Mouse (Mus musculus): ENCODE measurements at regions not wholly inside any gene's neighbourhood (a gene's known extent, or its start where the extent isn't known, plus 50 kb on each side); places are given as distances from the start of the nearest gene placed in this dataset.

DNA sequence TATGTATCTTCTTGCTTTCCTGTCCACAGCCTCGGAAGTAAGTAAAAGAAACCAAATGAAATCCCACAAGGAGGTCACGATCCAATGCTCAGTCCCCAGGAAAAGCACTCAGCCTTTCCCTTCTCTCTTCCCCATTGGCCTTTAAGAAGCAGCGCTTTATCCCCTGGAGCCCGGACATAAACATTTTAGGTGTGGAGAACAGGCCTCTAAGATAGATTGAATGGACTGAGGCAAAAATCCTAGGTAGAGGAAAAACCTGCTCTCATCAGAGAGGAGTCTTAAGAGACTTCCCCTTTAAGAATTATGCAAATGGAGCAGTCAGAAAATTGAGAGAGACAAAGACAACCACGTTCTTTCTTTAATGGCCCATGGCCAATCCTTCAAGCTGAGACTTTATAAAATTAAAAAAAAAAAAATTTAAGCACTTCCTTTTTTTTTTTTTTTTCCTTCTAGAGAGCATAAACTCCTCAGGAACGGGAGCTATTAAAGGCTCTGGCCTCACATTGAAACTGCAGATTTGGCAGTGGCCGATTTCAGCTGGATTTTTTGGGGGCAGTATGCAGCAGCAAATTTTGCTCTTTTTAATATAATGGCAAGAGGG is 1020.5 kb downstream of the 9330182O14Rik start:
- ChIA-PET POLR2A (interaction anchor here in 2 of 4 experiments (0.7 kb wide), 2 partner anchors 13 to 19 kb away, joined by 3 read pairs; no protein-coding TSS in a partner anchor), CTCF (interaction anchor here in 2 of 4 experiments (0.7 kb wide), 3 partner anchors 9 to 846 kb away, joined by 3 to 4 read pairs (median 3); no protein-coding TSS in a partner anchor)

DNA sequence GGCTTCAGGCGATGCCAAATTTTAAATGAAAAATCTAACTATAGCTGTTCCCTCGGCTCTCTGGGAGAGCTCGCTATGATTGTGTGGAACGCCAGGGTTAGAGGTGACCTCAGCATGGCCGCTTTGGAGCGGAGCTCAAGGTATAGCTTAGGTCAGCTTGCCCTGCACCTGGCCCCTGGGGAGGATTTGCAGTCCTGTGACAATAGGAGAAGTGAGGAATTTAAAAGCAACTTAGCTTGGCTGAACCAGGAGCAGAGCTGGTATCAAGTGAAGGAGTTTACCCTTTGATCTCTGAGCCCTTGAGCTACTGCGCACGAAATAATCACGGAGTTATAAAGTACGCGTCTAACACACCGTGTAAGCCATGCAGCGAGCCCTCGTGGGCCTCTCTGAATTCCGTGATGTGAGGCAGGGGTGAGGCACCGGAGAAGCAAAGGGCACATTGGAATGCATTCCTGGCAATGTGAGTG is 1021.0 kb downstream of the 9330182O14Rik start:
- CTCF ChIA-PET = interaction anchor here in 3 of 4 experiments (0.7 to 0.9 kb wide), 4 partner anchors 8 to 297 kb away, joined by 3 to 4 read pairs (median 3); no protein-coding TSS in a partner anchor
- POLR2A ChIA-PET = interaction anchor here in 2 of 4 experiments (0.7 kb wide), 2 partner anchors 14 to 18 kb away, joined by 3 read pairs; no protein-coding TSS in a partner anchor

DNA sequence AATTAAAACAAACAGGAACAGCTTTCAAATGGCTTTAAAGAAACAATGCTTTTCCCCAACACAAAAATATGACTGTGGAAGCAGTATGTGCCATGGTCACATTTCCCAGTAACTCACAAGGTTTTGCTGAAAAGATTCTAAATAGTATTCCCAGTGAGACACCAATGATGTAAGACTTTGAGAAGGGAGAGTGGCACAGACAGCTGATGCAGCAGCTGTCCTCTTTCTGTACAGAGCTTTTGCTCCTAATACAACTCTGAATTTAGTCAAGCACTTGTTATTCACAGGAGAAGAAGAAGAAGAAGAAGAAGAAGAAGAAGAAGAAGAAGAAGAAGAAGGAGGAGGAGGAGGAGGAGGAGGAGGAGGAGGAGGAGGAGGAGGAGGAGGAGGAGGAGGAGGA is 1023.6 kb downstream of the 9330182O14Rik start:
- POLR2A ChIA-PET = no interaction called here
- CTCF ChIA-PET = no interaction called here

DNA sequence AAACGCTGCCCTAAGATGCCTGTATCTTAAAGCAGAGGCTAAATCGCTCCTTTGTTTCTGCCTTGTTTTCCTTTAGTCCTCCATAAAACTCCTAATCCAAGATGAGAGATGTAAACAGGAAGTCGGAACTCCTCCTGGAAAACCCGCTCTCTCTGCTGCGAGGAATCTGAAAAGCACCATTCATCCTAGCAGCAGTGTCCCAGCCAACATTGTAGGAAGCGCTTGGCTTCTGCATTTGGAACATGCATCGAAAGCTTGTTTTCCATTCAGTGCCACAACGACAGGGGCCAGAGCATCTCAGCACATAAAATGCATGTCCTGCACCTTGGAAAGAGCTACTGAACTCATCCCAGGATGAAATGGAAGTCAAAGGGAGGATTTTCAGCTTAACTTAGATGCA is 1028.1 kb downstream of the 9330182O14Rik start:
- CTCF ChIA-PET = interaction anchor here in 1 of 4 experiments (1.0 kb wide), 1 partner anchor 29 kb away, joined by 3 read pairs; no protein-coding TSS in a partner anchor
- POLR2A ChIA-PET = interaction anchor here in 2 of 4 experiments (0.5 to 1.6 kb wide), 3 partner anchors 289 to 993 kb away, joined by 3 to 4 read pairs (median 4); no protein-coding TSS in a partner anchor

DNA sequence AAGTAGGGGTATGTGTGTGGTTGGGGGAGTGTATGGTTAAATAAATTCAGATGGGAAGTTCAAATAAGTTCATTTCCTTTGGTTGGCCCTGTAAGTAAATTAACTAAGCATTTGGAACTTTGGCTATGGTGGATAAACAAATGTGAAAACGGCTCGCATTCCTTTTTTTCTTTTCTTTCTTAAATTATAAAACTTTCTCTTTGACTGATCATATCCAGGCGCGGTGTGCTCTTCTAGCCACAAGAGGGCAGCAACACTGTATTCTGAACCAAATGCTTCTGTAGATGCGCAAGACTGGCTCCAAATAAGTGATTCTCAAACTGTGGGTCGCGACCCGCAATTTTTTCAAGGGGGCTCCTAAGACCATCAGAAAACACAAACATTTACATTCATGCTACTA is 1028.6 kb downstream of the 9330182O14Rik start:
- ChIA-PET POLR2A (interaction anchor here in 2 of 4 experiments (0.5 to 1.6 kb wide), 3 partner anchors 289 to 993 kb away, joined by 3 to 4 read pairs (median 4); no protein-coding TSS in a partner anchor), CTCF (interaction anchor here in 2 of 4 experiments (0.6 to 1.1 kb wide), 4 partner anchors 29 to 761 kb away, joined by 3 to 4 read pairs (median 4); no protein-coding TSS in a partner anchor)

DNA sequence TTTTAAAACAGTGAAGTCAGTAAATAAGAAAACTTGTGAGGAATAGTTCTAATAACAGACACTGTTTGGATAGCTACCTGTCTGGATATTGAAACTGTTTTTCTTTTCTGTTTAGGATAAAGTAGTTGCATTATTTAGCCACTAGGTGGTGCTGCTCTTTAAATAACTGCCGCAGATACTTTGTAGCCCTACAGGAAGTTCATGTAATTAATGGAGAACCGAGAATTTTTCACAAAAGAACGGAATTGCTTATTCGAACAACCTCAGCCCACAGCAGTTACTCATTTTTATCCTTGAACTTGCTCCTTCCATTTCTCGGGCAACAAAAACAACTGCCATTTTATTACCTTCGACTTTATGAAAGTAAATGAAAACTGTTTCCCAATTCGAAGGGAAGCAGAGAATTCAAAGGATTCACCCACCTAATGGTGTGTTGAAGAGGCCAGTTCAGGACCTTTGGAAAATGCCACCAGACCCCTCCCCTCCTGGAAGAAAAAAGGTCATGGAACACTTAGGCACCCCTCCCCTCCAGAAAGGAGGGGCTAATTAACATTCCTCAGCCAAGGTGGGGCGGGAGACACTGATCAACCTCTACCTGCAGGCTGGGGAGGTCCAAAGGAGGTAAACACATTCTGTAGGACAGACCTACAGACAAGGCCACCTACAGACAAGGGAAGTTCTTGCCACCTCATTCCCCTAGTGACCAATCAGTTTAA is 1029.6 kb downstream of the 9330182O14Rik start:
- ChIA-PET POLR2A (interaction anchor here in 3 of 4 experiments (0.7 to 1.6 kb wide), 3 partner anchors 27 to 334 kb away, joined by 3 to 6 read pairs (median 3); no protein-coding TSS in a partner anchor), CTCF (interaction anchor here in 3 of 4 experiments (0.6 to 1.1 kb wide), 10 partner anchors 9 to 889 kb away, joined by 3 to 5 read pairs (median 3); no protein-coding TSS in a partner anchor)

DNA sequence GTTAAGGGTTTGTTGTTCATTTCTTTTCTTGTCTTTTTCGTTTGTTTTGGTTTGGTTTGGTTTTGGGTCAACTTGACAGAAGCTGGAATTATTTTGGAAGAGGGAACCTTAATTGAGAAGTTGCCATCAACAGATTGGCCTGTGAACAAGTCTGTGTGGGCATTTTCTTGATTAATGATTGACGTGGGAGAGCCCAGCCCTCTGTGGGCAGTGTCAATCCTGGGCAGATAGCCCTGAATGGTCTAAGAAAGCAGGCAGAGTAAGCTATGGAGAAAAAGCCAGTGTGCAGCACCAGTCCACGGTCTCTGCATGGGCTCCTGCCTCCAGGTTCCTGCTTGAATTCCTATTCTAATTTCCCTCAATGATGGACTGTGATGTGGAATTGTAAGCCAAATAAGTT is 1031.4 kb downstream of the 9330182O14Rik start:
- POLR2A ChIA-PET = interaction anchor here in 1 of 4 experiments (0.8 to 1.3 kb wide), 2 partner anchors 8 to 13 kb away, joined by 4 to 8 read pairs; no protein-coding TSS in a partner anchor
- CTCF ChIA-PET = interaction anchor here in 2 of 4 experiments (0.6 to 1.7 kb wide), 4 partner anchors 10 to 492 kb away, joined by 3 to 9 read pairs (median 4); no protein-coding TSS in a partner anchor

DNA sequence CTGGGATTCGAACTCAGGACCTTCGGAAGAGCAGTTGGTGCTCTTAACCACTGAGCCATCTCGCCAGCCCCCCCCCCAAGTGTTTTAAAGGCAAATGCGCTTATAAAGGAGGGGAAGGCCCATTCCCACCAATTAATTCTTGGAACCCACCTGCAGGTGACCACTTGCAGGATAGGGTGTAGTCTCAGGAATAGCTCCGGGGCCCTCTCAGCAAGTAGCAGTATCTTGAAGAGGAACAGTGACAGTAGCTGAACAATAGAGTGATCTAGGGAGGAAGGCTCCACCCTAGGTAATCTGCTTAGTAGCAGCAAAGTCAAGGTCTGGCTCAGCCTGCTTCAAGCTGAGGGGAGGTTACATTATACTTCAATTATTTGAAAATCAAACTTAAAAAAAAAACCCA is 1056.6 kb downstream of the 9330182O14Rik start:
- ChIA-PET POLR2A (interaction anchor here in 2 of 4 experiments (0.6 to 1.0 kb wide), 5 partner anchors 27 to 1601 kb away, joined by 3 to 4 read pairs (median 3); no protein-coding TSS in a partner anchor), CTCF (interaction anchor here in 3 of 4 experiments (0.6 to 1.2 kb wide), 9 partner anchors 14 to 484 kb away, joined by 3 to 12 read pairs (median 3); no protein-coding TSS in a partner anchor)

DNA sequence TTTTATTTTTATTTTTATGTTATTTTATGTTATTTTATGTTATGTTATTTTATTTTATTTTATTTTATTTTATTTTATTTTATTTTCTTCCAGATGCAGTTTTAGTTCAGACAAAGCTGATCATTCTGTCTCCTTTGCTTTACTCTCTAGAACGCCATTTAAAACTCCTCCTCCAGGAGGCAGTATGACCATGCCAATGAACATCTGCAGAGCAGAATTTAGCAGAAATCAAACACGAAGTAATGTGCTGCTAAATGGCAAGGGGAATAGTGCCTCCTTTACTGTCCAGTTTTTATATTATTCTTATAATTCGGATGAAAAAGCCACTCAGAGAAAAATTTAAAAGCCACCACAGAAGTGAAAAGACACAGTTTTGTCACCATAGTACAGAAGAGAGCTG is 1059.1 kb downstream of the 9330182O14Rik start:
- ChIA-PET POLR2A (interaction anchor here in 1 of 4 experiments (0.9 kb wide), 1 partner anchor 596 kb away, joined by 3 read pairs; no protein-coding TSS in a partner anchor), CTCF (interaction anchor here (0.5 to 1.8 kb wide), 15 partner anchors 11 to 1635 kb away, joined by 3 to 14 read pairs (median 4); no protein-coding TSS in a partner anchor)

DNA sequence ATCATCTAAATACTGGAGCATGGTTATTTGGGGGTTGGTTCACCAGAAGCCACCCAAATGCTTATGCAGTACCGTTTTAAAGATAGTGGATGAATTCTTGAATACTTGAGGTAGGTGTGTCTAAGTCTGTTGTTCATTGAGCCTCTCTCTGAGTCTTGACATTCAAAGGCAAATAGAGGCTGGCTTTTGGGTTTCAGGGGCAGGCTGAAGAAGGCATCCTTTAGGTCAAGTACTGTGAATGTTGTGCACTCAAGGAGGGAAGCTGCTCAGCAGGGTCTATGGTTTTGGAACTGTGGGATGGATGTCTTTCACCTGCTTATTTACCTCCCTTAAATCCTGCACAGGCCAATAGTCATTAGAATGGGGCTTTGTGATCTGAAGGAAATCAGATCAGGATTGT is 1089.6 kb downstream of the 9330182O14Rik start:
- CTCF ChIA-PET = no interaction called here

DNA sequence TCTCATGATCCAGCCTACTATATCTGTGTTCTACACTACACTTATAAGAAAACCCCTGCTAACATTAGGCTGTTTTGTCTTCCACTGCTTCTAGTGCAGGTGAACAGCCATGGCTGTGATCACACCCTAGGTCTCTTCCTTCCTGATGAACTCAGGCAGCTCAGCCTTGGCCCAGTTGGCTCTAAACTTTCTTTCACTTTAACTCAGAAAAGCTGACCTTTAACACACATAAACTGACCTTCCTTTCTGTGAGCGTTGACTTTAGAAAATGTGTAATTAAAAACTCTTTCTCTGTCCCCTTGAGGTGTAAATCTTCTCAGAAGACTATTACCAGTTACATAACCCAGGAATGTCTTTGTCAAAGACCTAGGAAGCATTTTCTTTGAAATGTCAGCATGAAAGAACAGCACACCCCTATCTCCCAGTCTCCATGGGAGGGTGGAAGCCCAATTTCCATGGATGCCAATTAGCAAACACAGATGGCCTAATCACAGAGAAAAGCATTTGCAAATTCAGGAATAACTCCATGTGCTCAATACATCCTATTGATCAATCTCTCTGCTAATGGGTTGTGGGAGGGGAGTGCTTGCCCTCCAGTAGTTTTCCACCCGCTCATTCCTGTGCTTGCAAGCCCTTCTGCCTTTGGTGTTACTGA is 1098.4 kb downstream of the 9330182O14Rik start:
- POLR2A ChIA-PET = no interaction called here
- CTCF ChIA-PET = no interaction called here

More for the DNA sequence above, 1089.6 kb downstream of the 9330182O14Rik start:
- POLR2A ChIA-PET = no interaction called here

Measured in embryonic stem cell, embryonic (primary cell).